Mouse (Mus musculus) regulatory T cell (primary cell): Measurements from ENCODE around the gene Tmem176a.
"Not testable (repeated sequence)": the region's sequence is repeated elsewhere in the genome, so short reads cannot be mapped to it uniquely, and the experiment has no call there.

Experiments
- in situ Hi-C: fragments of 300-600 bp; cut with MboI, MseI; formaldehyde crosslinking; loops from one replicate; pipeline ENCODE4 v1.15.1; 2025; ENCODE audit warnings: high pct_unique_total_duplicates

Gene Tmem176a

GRCm38 (mm10) chr6:48840371-48840969, at the start of gene Tmem176a:
Gene Tmem176a, plus strand, starts transcription at chr6:48840919.
- in situ Hi-C loops = no loop called here

- in situ Hi-C loops = no loop called here
Measured at GRCm38 (mm10) chr6:48801897-48802296, 38.8 kb upstream of the Tmem176a start.

GRCm38 (mm10) chr6:48803406-48804051, 37.2 kb upstream of the Tmem176a start:
- in situ Hi-C loops = no loop called here

- in situ Hi-C loops = no loop called here
Measured at GRCm38 (mm10) chr6:48804346-48804745, 36.4 kb upstream of the Tmem176a start.

- in situ Hi-C loops = no loop called here
Measured at GRCm38 (mm10) chr6:48806746-48807145, 34.0 kb upstream of the Tmem176a start.

GRCm38 (mm10) chr6:48809494-48810219, 31.1 kb upstream of the Tmem176a start:
- in situ Hi-C loops = no loop called here

- in situ Hi-C loops = loop anchor here (5.0 kb wide), 1 partner anchor 47 kb away; no protein-coding TSS in a partner anchor
Measured at GRCm38 (mm10) chr6:48815013-48815412, 25.7 kb upstream of the Tmem176a start.

- in situ Hi-C loops = loop anchor here (5.0 kb wide), 1 partner anchor 44 kb away; no protein-coding TSS in a partner anchor
Measured at GRCm38 (mm10) chr6:48817815-48818214, 22.9 kb upstream of the Tmem176a start.

GRCm38 (mm10) chr6:48821991-48822785, 18.5 kb upstream of the Tmem176a start:
- in situ Hi-C loops = not testable (repeated sequence)

- in situ Hi-C loops = no loop called here
Measured at GRCm38 (mm10) chr6:48825016-48825415, 15.7 kb upstream of the Tmem176a start.

- in situ Hi-C loops = no loop called here
Measured at GRCm38 (mm10) chr6:48828976-48829375, 11.7 kb upstream of the Tmem176a start.

- in situ Hi-C loops = no loop called here
Measured at GRCm38 (mm10) chr6:48829651-48830050, 11.1 kb upstream of the Tmem176a start.

GRCm38 (mm10) chr6:48830241-48830640, 10.5 kb upstream of the Tmem176a start:
- in situ Hi-C loops = no loop called here

- in situ Hi-C loops = no loop called here
Measured at GRCm38 (mm10) chr6:48831141-48831540, 9.6 kb upstream of the Tmem176a start.

- in situ Hi-C loops = no loop called here
Measured at GRCm38 (mm10) chr6:48832426-48832825, 8.3 kb upstream of the Tmem176a start.

GRCm38 (mm10) chr6:48833515-48833914, 7.2 kb upstream of the Tmem176a start:
- in situ Hi-C loops = no loop called here

GRCm38 (mm10) chr6:48835241-48835640, 5.5 kb upstream of the Tmem176a start:
- in situ Hi-C loops = no loop called here

GRCm38 (mm10) chr6:48836146-48836545, 4.6 kb upstream of the Tmem176a start:
- in situ Hi-C loops = no loop called here

GRCm38 (mm10) chr6:48837516-48837915, 3.2 kb upstream of the Tmem176a start:
- in situ Hi-C loops = no loop called here

- in situ Hi-C loops = no loop called here
Measured at GRCm38 (mm10) chr6:48838321-48839080, 2.2 kb upstream of the Tmem176a start.
